Mouse (Mus musculus) thymus, adult 18-20 months (tissue): Measurements from ENCODE around the gene Barx2.
"Not testable (repeated sequence)": the region's sequence is repeated elsewhere in the genome, so short reads cannot be mapped to it uniquely, and the experiment has no call there.

Experiments
- DNase-seq, 2 experiments: peaks; one replicate each; pipeline ENCODE4 v3.0.0; 2022; ENCODE audit warnings: mixed read lengths in 2 of 2

Gene Barx2

GRCm38 (mm10) chr9:31912921-31913738 lies at the start of gene Barx2:
TSS of gene Barx2 (minus strand) at chr9:31913462.
- peak; percentile 24 to 26 for DNase-seq

GRCm38 (mm10) chr9:31962265-31962664 lies 49.0 kb upstream of the Barx2 start:
- no peak for DNase-seq

- no peak for DNase-seq
These were observed 47.2 kb upstream of the Barx2 start for GRCm38 (mm10) chr9:31960488-31960887.

GRCm38 (mm10) chr9:31958120-31958519 lies 44.9 kb upstream of the Barx2 start:
- DNase-seq = no peak

GRCm38 (mm10) chr9:31950506-31950905 lies 37.2 kb upstream of the Barx2 start:
- no peak for DNase-seq

GRCm38 (mm10) chr9:31949031-31949430 lies 35.8 kb upstream of the Barx2 start:
- no peak for DNase-seq

- no peak for DNase-seq
These were observed 33.8 kb upstream of the Barx2 start for GRCm38 (mm10) chr9:31947051-31947450.

- no peak for DNase-seq
These were observed 29.1 kb upstream of the Barx2 start for GRCm38 (mm10) chr9:31942334-31942733.

- DNase-seq = not testable (repeated sequence)
These were observed 23.2 kb upstream of the Barx2 start for GRCm38 (mm10) chr9:31936486-31936885.

GRCm38 (mm10) chr9:31931691-31932090 lies 18.4 kb upstream of the Barx2 start:
- DNase-seq = no peak

GRCm38 (mm10) chr9:31931255-31931654 lies 18.0 kb upstream of the Barx2 start:
- DNase-seq = no peak

GRCm38 (mm10) chr9:31926766-31927165 lies 13.5 kb upstream of the Barx2 start:
- DNase-seq = no peak

GRCm38 (mm10) chr9:31925830-31926624 lies 12.8 kb upstream of the Barx2 start:
- DNase-seq = peak; percentile 56 to 59

GRCm38 (mm10) chr9:31923529-31923928 lies 10.3 kb upstream of the Barx2 start:
- no peak for DNase-seq

- no peak for DNase-seq
These were observed 6.5 kb upstream of the Barx2 start for GRCm38 (mm10) chr9:31919802-31920201.

GRCm38 (mm10) chr9:31916421-31916820 lies 3.2 kb upstream of the Barx2 start:
- DNase-seq = no peak

- no peak for DNase-seq
These were observed 1.6 kb upstream of the Barx2 start for GRCm38 (mm10) chr9:31914871-31915270.

- DNase-seq = no peak
These were observed 703 bp upstream of the Barx2 start for GRCm38 (mm10) chr9:31913739-31914591.

GRCm38 (mm10) chr9:31912553-31912920 lies 725 bp downstream of the Barx2 start:
- DNase-seq = no peak

- no peak for DNase-seq
These were observed 3.0 kb downstream of the Barx2 start for GRCm38 (mm10) chr9:31910221-31910620.

- no peak for DNase-seq
These were observed 11.5 kb downstream of the Barx2 start for GRCm38 (mm10) chr9:31901781-31902180.

GRCm38 (mm10) chr9:31894775-31895320 lies 18.4 kb downstream of the Barx2 start:
- DNase-seq = no peak

GRCm38 (mm10) chr9:31888333-31888732 lies 24.9 kb downstream of the Barx2 start:
- DNase-seq = no peak
